Mouse (Mus musculus): Measurements from ENCODE around the gene Atrx. TPM values are rescaled to one million over a fixed set of nuclear protein-coding genes. Genes with fewer than 3 reads are reported as not detected.

The Atrx gene
- polyA plus RNA-seq, 1 experiment = 63.6 TPM

DNA sequence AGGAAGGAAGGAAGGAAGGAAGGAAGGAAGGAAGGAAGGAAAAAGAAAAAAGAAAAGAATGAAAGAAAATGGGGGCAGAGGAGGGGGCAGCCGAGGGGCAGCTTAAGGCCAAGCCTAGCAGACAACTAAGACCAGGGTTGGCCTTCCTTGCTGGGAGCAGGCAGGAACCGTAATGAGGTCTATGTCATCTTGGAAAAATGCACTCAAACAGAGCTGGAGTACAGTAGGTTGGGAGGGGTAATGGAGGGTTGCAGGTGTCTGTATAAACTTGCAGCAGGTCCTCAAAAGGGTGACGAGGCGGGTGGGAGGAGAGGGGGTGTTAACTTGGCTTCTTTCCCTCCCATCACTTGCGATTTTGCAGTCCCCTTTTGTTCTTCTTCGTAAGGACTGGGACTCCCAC, 163.2 kb downstream of the Atrx start:
- Histone ChIP-seq H3K4me1 (ENCODE audit: control insufficient read depth, insufficient read depth, low read length) (no peaks in the 10 kb centered on the region), H3K4me3 (replicated peaks; ENCODE audit: insufficient read depth, low read depth, low read length) (no peak overlapping the region), H3K27me3 (ENCODE audit: control insufficient read depth, insufficient read depth, low read length) (no peaks in the 10 kb centered on the region; the same call in 1 of the 2 replicates), H3K27ac (ENCODE audit: insufficient read depth, low read length) (no peak overlapping the region)
- DNase-seq = no peak
- WGBS = 79% methylated on average over 6 of the region's 6 CpGs
- no peak for TF ChIP-seq CTCF (IDR thresholded peaks at IDR 0.05; ENCODE audit: borderline replicate concordance, insufficient read depth, low read depth, low read length)
- TF ChIP-seq POLR2A (IDR thresholded peaks at IDR 0.05; ENCODE audit: borderline replicate concordance, insufficient read depth, low read length) = no peak

DNA sequence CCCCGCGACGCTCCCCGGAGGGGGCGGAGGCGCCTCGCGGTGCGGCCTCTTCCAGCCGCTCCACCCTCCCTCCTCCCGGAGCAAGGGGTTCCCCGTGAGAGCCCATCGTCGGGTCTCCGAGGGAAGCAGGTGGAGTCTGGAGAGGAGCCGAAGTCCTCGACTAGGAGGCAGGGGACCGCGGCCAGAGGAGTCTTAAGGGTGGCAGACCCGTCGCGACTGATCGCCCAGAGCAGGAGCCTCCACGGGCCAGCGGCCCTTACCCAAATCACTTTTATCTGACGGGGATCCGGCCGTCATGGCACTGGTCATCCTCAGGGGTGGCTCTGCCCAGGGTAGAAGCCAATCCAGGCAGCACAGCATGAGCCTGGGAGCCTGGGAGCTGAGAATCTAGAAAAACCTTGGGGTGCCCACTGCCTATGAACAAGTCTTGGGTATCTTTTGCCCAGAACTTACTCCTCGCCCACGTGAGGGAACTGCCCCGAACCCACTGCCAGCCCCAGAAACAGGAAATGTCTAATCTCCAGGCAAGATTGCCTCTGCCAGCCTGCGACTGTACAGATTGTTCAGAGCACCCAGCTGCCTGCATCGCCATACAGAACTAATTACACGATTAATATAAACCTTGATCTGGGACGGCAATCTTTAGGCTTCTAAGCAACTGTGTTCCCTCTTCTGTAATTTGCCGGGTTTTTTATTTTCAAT, 164.0 kb downstream of the Atrx start:
- WGBS = 17% methylated on average over 34 of the region's 36 CpGs
- DNase-seq = peak in 1 of 2 experiments; percentile 14
- no peaks in the 10 kb centered on the region for H3K4me1 ChIP-seq (ENCODE audit: control insufficient read depth, insufficient read depth, low read length)
- no peaks in the 10 kb centered on the region; the same call in 1 of the 2 replicates for H3K27me3 ChIP-seq (ENCODE audit: control insufficient read depth, insufficient read depth, low read length)
- no peak overlapping the region for H3K4me3 ChIP-seq (replicated peaks; ENCODE audit: insufficient read depth, low read depth, low read length)
- TF ChIP-seq CTCF (IDR thresholded peaks at IDR 0.05; ENCODE audit: borderline replicate concordance, insufficient read depth, low read depth, low read length) (no peak), POLR2A (IDR thresholded peaks at IDR 0.05; ENCODE audit: borderline replicate concordance, insufficient read depth, low read length) (no peak)
- H3K27ac ChIP-seq (ENCODE audit: insufficient read depth, low read length) = no peak overlapping the region

- Histone ChIP-seq H3K27ac (ENCODE audit: insufficient read depth, low read length) (no peak within 1 kb of the TSS), H3K4me3 (replicated peaks; ENCODE audit: insufficient read depth, low read depth, low read length) (peak within 1 kb of the TSS; percentile 55), H3K4me1 (ENCODE audit: control insufficient read depth, insufficient read depth, low read length) (no peaks in the 10 kb centered on the region), H3K27me3 (ENCODE audit: control insufficient read depth, insufficient read depth, low read length) (no peaks in the 10 kb centered on the region; the same call in 1 of the 2 replicates)
- 11% methylated on average over 64 of the region's 86 CpGs for WGBS
- peak in 1 of 2 experiments; percentile 15 for DNase-seq
- TF ChIP-seq POLR2A (IDR thresholded peaks at IDR 0.05; ENCODE audit: borderline replicate concordance, insufficient read depth, low read length) (no peak), CTCF (IDR thresholded peaks at IDR 0.05; ENCODE audit: borderline replicate concordance, insufficient read depth, low read depth, low read length) (no peak)
Measured at GRCm38 (mm10) chrX:105764162-105765004, 164.8 kb downstream of the Atrx start, which contains the start of gene Fgf16. Gene Fgf16, plus strand, starts transcription at chrX:105764279.

DNA sequence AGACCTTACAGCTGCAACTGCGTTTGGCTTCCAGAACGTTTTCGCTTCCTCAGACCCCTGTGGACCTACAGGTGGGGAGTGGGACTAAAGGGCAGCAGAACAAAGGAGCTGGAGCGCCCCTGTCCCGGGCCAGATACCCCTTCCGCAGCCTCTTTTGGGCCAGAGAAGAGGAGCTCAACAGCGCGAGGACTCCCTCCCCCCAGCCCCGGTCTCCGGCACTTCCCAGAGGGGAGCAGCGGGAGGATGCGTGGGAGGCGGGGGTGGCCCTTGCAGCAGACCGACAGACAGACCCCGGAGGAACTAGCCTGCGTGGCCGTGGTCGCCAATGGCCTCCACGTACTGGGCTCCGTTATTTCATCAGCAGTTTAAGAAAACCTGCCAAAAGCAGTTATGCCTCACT, 165.6 kb downstream of the Atrx start:
- Histone ChIP-seq H3K4me1 (ENCODE audit: control insufficient read depth, insufficient read depth, low read length) (no peaks in the 10 kb centered on the region), H3K27me3 (ENCODE audit: control insufficient read depth, insufficient read depth, low read length) (no peaks in the 10 kb centered on the region; the same call in 1 of the 2 replicates), H3K27ac (ENCODE audit: insufficient read depth, low read length) (no peak overlapping the region), H3K4me3 (replicated peaks; ENCODE audit: insufficient read depth, low read depth, low read length) (peak overlapping the region; percentile 55)
- no peak for TF ChIP-seq POLR2A (IDR thresholded peaks at IDR 0.05; ENCODE audit: borderline replicate concordance, insufficient read depth, low read length)
- no peak for TF ChIP-seq CTCF (IDR thresholded peaks at IDR 0.05; ENCODE audit: borderline replicate concordance, insufficient read depth, low read depth, low read length)
- peak; percentile 3 to 20 for DNase-seq
- WGBS = under 1% methylated on average over 20 of the region's 20 CpGs

DNA sequence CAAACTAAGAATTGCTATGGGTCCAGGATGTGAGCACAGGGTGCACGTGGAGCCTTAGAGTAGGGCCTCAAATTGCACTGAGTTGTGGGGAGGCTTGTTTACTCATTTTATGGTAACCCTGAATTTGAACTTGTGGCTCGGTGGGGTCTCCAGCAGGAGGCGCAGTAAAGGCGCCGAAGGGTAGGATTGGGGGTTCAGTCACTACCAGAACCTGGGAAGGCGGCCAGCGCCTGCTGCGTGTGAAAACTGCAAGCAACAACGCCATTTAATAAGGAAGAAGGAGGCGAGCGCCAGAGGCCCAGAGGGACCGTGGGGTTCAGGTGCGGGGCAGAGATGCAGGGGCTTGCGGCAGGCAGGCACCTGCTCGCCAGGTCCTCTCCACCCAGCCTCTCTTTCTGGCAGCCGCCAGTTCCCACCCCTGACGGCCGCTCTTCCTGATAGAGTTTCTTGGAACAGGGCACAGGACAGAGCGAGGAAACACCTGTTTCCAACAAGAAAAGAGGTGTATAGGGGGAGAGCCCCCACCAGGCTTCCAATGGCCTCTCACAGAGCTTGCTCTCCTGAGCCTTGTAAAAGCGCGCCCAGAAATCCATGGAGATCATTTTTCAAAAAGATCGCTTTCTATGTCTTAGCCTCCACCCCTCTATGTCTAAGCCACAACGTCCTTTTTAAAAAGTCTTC, 166.2 kb downstream of the Atrx start:
- H3K27ac ChIP-seq (ENCODE audit: insufficient read depth, low read length) = no peak overlapping the region
- H3K4me3 ChIP-seq (replicated peaks; ENCODE audit: insufficient read depth, low read depth, low read length) = peak overlapping the region; percentile 55
- 11% methylated on average over 23 of the region's 23 CpGs for WGBS
- H3K4me1 ChIP-seq (ENCODE audit: control insufficient read depth, insufficient read depth, low read length) = no peaks in the 10 kb centered on the region
- no peaks in the 10 kb centered on the region; the same call in 1 of the 2 replicates for H3K27me3 ChIP-seq (ENCODE audit: control insufficient read depth, insufficient read depth, low read length)
- TF ChIP-seq POLR2A (IDR thresholded peaks at IDR 0.05; ENCODE audit: borderline replicate concordance, insufficient read depth, low read length) (no peak), CTCF (IDR thresholded peaks at IDR 0.05; ENCODE audit: borderline replicate concordance, insufficient read depth, low read depth, low read length) (no peak)
- peak; percentile 35 to 38 for DNase-seq

Other genes with a start within 250 kb of the Atrx start
- gene Fgf16, start 165.1 kb downstream of the Atrx start, polyA plus RNA-seq (2012; rRNA removed) = 0.08 TPM in 2 replicates
- 9.0 and 10.2 TPM in 2 replicates for gene Magt1, start 82.5 kb upstream of the Atrx start, polyA plus RNA-seq (2012; rRNA removed)
- gene Cox7b, start 86.3 kb upstream of the Atrx start, polyA plus RNA-seq (2012; rRNA removed) = 473 and 495 TPM in 2 replicates
- 2.7 and 3.3 TPM in 2 replicates for gene Atp7a, start 97.9 kb upstream of the Atrx start, polyA plus RNA-seq (2012; rRNA removed)
- 0.41 and 0.49 TPM in 2 replicates for gene Tlr13, start 213.8 kb upstream of the Atrx start, polyA plus RNA-seq (2012; rRNA removed)

All from cerebellum, adult 2 months (tissue).